Mouse (Mus musculus): ENCODE measurements at regions not wholly inside any gene's neighbourhood (a gene's known extent, or its start where the extent isn't known, plus 50 kb on each side); places are given as distances from the start of the nearest gene placed in this dataset.
A peak's percentile ranks its signal among the peaks of the same experiment; 100 is the strongest.
"Not testable (repeated sequence)": the region's sequence is repeated elsewhere in the genome, so short reads cannot be mapped to it uniquely, and the experiment has no call there.

DNA sequence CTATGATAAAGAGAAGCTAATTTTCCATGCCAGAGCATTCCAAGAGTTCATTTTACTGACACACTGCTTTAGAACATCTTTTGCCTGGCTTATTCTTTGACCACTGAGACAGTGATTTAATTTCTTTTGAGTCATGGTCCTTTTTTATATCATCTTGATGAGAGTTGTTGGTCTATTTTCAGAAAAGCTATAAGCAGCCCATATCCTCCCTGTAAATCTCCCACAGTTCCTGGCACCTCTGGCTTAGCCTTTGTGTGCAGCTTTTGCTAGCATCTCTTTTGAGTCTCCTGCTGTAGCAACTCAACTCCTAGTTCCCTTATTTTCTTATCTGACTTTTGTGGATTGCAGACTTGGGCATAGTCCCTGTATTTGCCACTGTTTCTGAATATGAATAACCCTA lies 207.5 kb upstream of the 4931417E11Rik start:
- DNase-seq (ENCODE audit: low spot score in 2 of 2): no peak

DNA sequence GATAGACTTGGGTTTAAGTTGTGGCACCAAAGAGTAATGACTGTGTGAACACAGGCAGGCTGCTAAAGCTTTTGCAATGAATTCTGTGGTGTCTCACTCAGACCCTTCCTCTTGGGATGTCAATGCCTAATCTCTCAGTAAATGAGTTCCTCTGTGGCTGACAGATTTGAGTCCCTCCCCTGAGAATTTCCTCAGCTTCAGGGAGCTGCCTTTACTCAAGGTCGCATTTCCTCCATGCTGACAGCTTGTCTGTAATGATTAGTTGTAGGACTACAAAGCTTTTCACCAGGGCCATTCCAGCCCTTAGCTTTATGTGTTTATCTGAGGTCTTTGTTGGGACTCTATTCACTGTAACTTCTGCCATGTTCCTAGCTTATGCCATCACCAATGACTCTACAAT lies 199.9 kb upstream of the 4931417E11Rik start:
- no peak for DNase-seq (ENCODE audit: low spot score in 2 of 2)

DNA sequence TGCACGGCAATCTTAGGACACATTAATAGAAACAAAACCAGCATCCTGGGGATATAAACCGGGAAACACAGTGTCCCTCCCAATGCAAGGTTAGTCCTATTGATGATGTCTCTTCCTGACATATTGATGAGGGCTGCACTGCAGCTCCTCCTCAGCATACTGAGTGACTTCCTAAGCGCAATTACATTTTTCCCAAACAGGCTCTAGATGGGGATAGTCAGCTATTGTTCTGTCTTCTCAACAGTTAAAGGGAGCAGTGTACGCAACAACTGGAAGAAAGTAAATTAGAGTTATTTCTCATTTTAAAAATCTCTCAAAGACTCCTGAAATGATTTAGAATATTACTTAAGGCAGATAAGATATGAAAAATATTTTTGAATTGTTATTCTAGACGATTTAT lies 189.5 kb upstream of the 4931417E11Rik start:
- no peak for DNase-seq (ENCODE audit: low spot score in 2 of 2)

DNA sequence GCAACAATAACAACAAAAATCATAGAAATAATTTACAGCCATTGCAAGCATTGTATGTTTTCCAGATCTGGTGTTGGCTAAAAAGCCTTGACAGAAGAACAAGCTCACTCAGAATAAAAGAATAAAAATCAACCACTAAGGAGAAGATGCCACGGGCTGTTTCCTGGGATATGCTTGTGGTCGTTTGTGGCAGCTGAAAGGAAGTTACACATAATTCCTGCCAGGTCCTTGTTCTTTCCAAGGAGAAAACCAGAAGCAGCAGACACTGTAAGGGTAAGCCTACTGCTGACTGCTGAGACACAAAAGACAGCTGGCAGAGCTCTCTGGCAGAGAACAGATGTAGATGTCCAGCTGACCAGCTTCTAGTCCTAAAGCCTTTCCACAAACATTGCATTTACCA lies 175.9 kb upstream of the 4931417E11Rik start:
- DNase-seq (ENCODE audit: low spot score in 2 of 2): no peak

DNA sequence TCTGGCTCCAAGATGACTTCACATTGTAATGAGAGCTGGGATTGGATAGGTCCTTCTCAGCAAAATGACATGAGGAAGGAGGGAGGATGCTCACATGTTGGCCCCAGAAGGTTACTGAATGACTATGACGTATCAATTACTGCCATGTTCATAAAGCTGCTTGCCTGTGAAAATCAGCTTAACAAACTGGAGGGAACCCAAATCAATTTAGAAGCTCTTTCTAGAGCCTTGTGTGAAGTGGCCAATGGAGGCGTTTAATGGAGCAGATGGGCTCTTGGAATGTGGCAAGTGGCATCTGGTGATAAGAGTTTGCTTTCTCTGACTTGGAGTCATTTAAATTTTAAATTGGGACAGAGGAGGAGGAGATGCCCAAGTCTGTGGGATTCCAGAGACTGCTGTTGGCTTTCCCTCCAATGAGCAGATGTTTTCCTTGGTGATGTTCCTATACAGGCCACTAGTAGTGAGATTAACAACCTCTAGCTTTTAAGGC lies 175.4 kb upstream of the 4931417E11Rik start:
- DNase-seq (ENCODE audit: low spot score in 2 of 2): peak in 1 of 2 experiments; percentile 23

DNA sequence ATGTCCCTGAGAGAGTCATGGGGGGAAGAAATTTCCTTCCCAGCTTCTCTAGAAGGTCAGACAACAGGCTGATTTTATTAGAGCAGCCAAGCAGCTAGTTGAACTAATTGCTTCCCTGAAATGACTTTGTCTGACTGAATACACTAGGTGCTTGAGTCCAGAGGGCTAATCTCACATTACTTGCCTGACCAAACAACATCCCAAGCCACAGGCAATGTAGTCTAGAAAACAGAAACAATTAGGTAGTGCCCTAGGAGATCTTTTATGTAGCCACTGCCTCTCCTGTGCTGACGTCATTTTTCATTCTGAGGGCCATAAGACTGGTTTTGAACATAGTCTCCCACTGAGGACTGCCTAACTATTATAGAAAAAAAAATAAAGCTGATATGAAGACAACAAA lies 159.1 kb upstream of the 4931417E11Rik start:
- DNase-seq (ENCODE audit: low spot score in 2 of 2): no peak

DNA sequence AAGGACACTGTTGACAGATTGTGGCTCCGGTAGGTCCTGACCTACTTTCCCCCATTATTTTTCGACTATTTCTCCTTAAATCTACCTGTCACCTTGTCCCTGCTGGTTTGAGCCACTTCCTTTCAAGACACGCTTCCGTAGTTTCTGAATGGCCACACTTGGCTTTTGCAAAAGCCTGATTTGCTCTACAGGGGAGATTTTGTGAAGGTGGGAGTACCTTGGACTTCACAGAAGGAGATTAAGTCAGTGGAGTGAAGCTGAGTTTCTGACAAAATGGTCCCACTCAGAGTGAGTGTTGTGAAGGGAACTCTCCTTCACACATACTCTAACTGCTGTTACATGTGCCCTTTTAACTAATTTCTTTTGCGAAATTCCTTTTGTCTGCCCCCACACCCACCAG lies 157.0 kb upstream of the 4931417E11Rik start:
- DNase-seq (ENCODE audit: low spot score in 2 of 2): no peak

DNA sequence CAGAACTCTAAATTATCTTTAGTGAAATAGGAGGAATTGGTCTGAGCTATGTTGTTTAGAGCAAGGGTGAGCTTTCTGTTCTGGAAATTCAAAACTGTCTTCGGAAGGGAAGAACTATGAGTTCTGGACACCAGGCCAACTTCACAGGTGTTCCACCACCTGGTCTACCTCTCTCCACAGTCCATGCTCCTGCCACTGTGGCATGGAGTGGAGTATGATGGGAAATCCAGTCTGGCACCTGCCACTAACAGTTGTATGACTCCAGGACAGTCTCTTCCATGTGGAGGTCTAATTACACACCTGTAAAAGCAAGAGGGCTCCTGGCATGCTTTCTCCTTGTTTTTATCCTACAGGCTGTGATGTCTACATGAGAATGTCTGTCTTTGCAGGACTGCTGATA lies 154.7 kb upstream of the 4931417E11Rik start:
- no peak for DNase-seq (ENCODE audit: low spot score in 2 of 2)

DNA sequence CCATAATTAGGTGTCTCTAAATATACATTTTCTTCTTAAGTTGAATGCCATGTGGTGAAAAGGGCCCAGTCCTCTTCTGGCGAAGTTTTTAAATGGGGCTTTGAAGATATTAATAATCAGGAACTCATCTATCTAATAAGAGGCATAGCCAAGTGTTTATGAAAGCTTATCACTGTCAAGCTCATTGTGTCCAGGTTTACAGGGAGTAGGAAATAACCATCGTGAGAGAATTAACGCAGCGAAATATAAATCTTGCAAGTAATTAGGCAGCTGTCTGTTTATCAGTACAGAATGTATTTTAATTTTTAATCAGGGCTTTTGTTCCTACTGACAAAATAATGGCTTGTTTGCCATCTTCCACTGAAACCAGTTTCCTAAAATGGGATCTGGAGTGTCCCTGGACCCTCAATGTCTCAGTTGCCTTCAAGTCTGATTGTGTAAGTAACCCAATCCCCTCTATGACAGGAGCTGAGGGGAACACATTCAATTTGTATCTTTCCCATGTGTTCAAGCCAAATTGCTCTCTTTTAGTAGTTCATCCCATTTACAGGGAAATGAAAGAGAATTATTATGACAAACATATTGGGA lies 152.5 kb upstream of the 4931417E11Rik start:
- no peak for DNase-seq (ENCODE audit: low spot score in 2 of 2)

DNA sequence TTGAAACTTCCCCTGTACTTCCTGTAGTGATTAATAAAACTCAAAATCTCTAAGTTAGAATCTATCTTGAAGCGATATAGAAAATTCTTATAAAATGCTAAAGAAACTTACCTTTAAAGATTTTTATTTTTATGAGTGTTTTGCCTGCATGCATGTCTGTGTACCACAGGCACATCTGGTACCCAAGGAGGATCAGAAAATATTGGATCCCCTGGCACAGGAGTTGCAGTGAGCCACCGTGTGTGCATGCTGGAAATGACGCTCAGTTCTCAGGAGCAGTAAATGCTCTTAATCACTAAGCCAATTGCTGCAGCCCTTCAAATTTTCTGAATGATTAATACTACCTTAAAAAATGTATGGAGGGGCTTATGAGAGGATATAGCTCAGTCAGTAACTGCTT lies 142.8 kb upstream of the 4931417E11Rik start:
- no peak for DNase-seq (ENCODE audit: low spot score in 2 of 2)

DNA sequence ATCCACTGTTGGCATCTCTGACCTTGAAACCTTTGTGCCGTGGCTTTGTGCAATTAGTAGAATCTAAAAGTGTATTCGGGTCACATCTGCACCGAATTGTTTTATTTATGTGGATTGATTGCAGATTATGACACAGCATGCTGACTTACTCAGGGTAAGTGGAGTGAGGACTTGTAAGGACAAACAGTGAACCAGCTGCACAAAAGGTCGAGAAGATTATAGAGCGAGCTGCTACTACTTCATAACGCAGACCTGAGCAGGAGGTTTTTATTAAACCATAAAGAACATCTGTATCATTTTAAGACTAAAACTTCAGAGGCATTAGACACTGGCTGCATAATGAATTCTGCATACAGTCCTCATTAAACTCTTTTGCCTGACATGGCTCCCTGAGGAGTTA lies 142.4 kb upstream of the 4931417E11Rik start:
- no peak for DNase-seq (ENCODE audit: low spot score in 2 of 2)

DNA sequence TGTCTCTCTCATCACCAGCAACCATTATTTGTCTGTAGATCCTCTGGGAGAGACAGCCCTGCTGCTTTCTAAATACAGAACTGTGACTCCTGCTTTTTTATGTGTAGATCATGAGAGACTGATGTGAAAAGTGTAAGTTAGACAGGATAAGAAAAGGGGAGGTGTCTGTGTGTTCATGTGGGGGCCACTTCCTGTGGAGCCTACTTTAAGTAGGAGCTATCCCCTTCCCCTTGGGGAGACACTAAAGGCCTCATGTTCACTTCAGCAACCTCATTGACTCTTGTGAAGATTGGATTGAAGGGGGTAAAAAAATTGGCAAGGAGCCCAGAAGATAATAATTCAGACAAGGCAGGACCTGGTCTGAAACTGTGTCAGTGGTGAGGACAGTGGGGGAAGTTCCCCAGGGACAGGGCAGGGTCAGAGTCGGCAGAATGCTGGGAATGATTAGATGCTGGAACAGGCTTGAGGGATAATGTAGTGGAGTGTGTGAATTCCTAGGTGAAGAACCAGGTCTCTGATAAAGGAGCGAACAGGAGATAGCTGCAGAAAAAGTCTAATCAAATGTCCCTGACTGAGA lies 140.7 kb upstream of the 4931417E11Rik start:
- no peak for DNase-seq (ENCODE audit: low spot score in 2 of 2)

DNA sequence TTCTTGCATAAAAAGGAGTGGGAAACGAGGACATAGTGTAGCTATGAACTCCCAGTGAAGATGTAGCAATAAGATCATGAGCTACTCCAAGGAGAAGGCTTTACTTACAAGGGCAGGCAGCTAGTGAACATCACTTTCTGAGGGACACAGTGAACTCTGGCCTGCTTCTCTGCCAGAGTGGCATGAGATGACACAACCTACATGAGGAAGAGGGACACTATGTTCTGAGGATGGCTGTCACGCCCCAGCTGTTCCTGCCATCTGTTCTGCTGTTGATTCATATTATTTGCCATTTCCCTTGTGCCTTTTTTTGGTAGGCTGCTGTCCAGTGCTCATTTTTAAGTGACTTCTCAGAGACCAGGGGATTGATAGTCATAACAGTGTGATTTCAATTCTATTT lies 118.2 kb upstream of the 4931417E11Rik start:
- no peak for DNase-seq (ENCODE audit: low spot score in 2 of 2)

DNA sequence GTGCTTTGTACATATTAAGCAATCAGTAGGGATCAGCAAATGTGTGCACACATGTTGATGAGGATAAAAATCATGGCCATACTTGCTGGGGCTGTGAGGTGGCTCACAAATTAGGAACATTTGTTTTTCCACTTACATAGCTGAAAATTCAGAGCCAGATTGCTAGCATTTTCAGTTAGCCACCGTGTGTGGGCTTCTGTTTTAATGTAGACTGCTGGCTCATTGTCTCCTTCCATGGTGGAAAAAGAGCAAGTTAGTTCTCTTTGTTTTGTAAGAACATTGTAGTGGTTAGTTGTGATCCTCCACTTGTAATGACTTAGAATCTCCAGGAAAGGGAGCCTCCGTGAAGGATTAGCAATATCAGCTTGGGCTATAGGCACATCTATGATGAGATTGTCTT lies 107.2 kb upstream of the 4931417E11Rik start:
- DNase-seq (ENCODE audit: low spot score in 2 of 2): peak in 1 of 2 experiments; percentile 4

DNA sequence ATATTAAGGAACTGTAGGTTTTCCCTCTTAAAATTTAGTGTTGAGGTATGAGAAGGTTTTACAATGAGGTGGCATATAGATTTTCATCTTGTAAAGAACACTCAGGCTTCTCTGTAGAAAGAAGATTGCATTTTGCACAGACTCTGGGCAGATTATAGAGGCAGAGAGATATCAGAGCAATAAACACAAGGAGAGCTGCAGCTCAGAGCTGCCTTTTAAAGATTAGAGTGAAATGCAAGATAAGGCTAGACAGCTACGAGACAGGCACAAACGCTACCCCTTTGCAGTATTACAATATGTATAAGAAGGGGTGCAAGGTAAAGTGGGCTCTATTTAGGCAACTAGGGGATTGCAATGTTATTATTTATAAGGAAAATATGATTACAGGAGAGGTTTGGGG lies 90.5 kb upstream of the 4931417E11Rik start:
- no peak for DNase-seq (ENCODE audit: low spot score in 2 of 2)

DNA sequence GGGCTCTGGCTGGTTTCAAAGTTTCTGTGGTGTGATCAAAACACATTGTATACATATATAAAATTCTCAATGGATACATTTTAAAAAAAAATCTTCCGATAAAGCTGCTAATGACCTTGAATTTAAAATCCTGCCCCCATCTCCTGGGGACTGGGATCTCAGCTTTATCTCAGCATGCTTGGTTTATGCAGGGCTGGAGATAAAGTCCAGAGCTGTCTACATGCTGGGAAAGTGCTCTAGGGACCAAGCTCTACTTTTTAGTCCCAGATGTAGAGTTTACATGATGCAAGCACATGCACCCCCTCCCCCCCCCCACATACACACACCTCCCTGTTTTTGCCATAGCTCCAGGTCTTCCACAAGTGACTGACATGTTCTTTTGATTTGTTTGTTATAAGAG lies 61.1 kb upstream of the 4931417E11Rik start:
- no peak for DNase-seq (ENCODE audit: low spot score in 2 of 2)

DNA sequence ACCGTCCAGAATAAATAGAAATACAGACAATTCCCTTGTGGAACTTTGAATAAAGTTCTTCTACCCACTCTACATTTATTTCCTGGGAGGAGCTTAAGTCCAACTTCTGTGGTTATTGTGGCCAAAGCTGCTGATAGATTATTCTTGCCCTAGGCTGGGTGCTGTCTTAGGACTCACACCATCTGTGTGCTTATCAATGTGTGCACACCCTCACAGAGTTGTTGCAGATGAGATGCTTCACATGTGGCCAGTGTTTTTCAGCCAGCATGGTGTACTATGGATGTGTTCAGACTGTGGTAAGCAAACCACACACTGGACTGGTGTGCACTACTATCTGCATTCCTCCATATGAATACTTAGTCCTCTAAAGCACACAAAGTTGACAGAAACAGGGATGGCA lies 60.6 kb upstream of the 4931417E11Rik start:
- no peak for DNase-seq (ENCODE audit: low spot score in 2 of 2)

DNA sequence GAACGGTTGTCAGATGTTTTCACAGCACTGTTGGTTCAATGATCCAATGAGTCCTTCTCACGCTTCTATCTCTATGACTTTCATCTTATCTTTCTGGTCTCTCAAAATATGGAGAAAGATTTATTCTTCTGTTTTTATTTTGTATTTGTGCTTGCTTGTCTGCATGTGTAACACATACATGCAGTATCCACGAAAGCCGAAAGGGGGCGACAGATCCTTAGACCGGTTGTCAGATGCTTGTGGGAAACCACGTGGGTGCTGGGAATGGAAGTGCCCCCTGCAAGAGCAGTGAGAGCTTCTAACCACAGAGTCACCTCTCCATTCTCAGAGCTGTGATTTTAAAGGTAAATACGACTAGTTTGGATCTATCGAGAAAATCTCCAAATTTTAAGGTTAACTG lies 54.2 kb upstream of the 4931417E11Rik start:
- no peak for DNase-seq (ENCODE audit: low spot score in 2 of 2)

DNA sequence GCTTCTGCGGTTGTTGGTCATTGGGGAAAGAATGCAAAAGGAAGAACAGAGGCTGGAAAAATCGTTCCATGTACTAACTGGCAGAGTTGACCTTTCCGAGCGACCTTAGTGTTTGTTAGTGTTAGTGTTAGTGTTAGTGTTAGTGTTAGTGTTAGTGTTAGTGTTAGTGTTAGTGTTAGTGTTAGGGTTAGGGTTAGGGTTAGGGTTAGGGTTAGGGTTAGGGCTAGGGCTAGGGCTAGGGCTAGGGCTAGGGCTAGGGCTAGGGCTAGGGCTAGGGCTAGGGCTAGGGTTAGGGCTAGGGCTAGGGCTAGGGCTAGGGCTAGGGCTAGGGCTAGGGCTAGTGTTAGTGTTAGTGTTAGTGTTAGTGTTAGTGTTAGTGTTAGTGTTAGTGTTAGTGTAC lies 50.4 kb upstream of the 4931417E11Rik start:
- DNase-seq (ENCODE audit: low spot score in 2 of 2): not testable (repeated sequence)

All from frontal cortex, postnatal 25 days (tissue).